Mouse (Mus musculus) midbrain, embryonic 15.5 days (tissue): ENCODE data around the gene Yod1. TPM values are rescaled to one million over a fixed set of nuclear protein-coding genes. Genes with fewer than 3 reads are reported as not detected.

Experiments
- ATAC-seq: fragments of 200-750 bp; cut with Nextera tagmentation; replicated peaks from 2 replicates; pipeline ENCODE4 v1.8.0; 2017; ENCODE audit warnings: moderate TSS enrichment
- H3K27ac ChIP-seq: fragments of 300-500 bp; sonication (generic); 2 replicates; pipeline ENCODE4 v1.5.1; 2015; ENCODE audit warnings: mild to moderate bottlenecking, inconsistent platforms
- H3K27me3 ChIP-seq: fragments of 300-500 bp; sonication (generic); replicated peaks from 2 replicates; pipeline ENCODE4 v1.6.1; 2015; ENCODE audit warnings: inconsistent platforms
- H3K36me3 ChIP-seq: fragments of 300-500 bp; sonication (generic); replicated peaks from 2 replicates; pipeline ENCODE4 v1.6.1; 2015; ENCODE audit warnings: inconsistent platforms
- H3K4me1 ChIP-seq: fragments of 300-500 bp; sonication (generic); 2 replicates; pipeline ENCODE4 v1.6.1; 2015; ENCODE audit warnings: inconsistent platforms
- H3K4me2 ChIP-seq: fragments of 300-500 bp; sonication (generic); 2 replicates; pipeline ENCODE4 v1.6.1; 2015; ENCODE audit warnings: inconsistent platforms, mild to moderate bottlenecking, moderate library complexity
- H3K4me3 ChIP-seq: fragments of 300-500 bp; sonication (generic); 2 replicates; pipeline ENCODE4 v1.5.1; 2015; ENCODE audit warnings: mild to moderate bottlenecking, inconsistent platforms
- H3K9ac ChIP-seq: fragments of 300-500 bp; sonication (generic); 2 replicates; pipeline ENCODE4 v1.6.1; 2015; ENCODE audit warnings: mild to moderate bottlenecking, inconsistent platforms
- H3K9me3 ChIP-seq: fragments of 300-500 bp; sonication (generic); 2 replicates; pipeline ENCODE4 v1.6.1; 2016; ENCODE audit warnings: inconsistent platforms
- WGBS: fragments of 180-500 bp; shearing (Covaris S2); methylation state at CpG from one replicate; pipeline ENCODE4 v1.1.7; 2015; ENCODE audit warnings: mixed read lengths; 5-methylcytosine and 5-hydroxymethylcytosine counted together
- polyA plus RNA-seq: library from polyadenylated mRNA; unstranded; fragments of >200 nt; fragmentation: Nextera tagmentation; extraction: Ambion mirVana; gene quantifications from 2 replicates; pipeline ENCODE4 v1.2.1, GENCODE M21; 2015

Gene Yod1
- polyA plus RNA-seq, 1 experiment from 2014 or later, result 17.6 TPM

- no peaks in the 10 kb centered on the region for H3K27me3 ChIP-seq
- H3K4me3 ChIP-seq, result peak within 1 kb of the TSS; percentile 59
- H3K4me1 ChIP-seq, result peaks cover 26% of the 10 kb centered on the region
- H3K4me2 ChIP-seq, result peak within 1 kb of the TSS; percentile 92
- under 1% methylated on average over 38 of the region's 38 CpGs for WGBS
- H3K27ac ChIP-seq, result peak within 1 kb of the TSS; percentile 88
- ATAC-seq, result peak; percentile 96
- H3K9me3 ChIP-seq, result no peaks in the 10 kb centered on the region
- H3K36me3 ChIP-seq, result 0 out of 2 replicates have a peak, but pooled peaks cover 2% of the 10 kb centered on the region
- peak within 1 kb of the TSS; percentile 96 for H3K9ac ChIP-seq
These were observed 1.4 kb upstream of the Yod1 start, which contains the start of gene Gm29427 for GRCm38 (mm10) chr1:130715561-130716217. TSS of gene Gm29427 (minus strand) at chr1:130715799.

- ATAC-seq, result peak; percentile 40
- Histone ChIP-seq H3K4me1 (peaks cover 26% of the 10 kb centered on the region), H3K27me3 (no peaks in the 10 kb centered on the region), H3K9ac (peak overlapping the region; percentile 96), H3K9me3 (no peaks in the 10 kb centered on the region), H3K4me2 (peak overlapping the region; percentile 92), H3K27ac (peak overlapping the region; percentile 88), H3K4me3 (peak overlapping the region; percentile 59), H3K36me3 (0 out of 2 replicates have a peak, but pooled peaks cover 2% of the 10 kb centered on the region)
- 0% methylated on average over 3 of the region's 3 CpGs for WGBS
These were observed 962 bp upstream of the Yod1 start for GRCm38 (mm10) chr1:130716218-130716512.

GRCm38 (mm10) chr1:130716513-130717290 lies 425 bp upstream of the Yod1 start:
- Histone ChIP-seq H3K4me1 (peaks cover 26% of the 10 kb centered on the region), H3K27ac (peak overlapping the region; percentile 88), H3K4me3 (peak overlapping the region; percentile 59), H3K36me3 (0 out of 2 replicates have a peak, but pooled peaks cover 2% of the 10 kb centered on the region), H3K9me3 (no peaks in the 10 kb centered on the region), H3K27me3 (no peaks in the 10 kb centered on the region), H3K4me2 (peak overlapping the region; percentile 92), H3K9ac (peak overlapping the region; percentile 96)
- ATAC-seq, result peak; percentile 3
- under 1% methylated on average over 42 of the region's 42 CpGs for WGBS

DNA sequence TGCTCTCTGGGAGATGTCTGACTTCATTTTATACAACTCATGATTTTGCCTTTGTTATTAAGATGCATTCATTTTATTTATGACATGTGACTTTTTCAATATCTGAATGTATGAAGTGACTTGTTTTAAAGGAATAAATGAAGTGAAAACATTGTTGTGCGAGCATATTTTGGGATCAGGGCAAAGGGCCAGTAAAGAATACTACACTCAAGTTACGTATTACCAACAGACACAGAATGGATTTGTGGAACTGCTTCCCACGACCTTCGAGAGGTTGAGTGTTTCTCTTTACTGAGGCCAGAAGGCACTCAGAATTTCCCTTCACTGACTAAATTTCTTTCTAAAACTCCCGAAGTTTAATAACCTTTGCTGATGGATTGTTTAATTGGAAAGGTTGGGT lies 7.1 kb downstream of the Yod1 start:
- H3K4me3 ChIP-seq, result no peak overlapping the region
- H3K27me3 ChIP-seq, result no peaks in the 10 kb centered on the region
- ATAC-seq, result no peak
- 93% methylated on average over 5 of the region's 5 CpGs for WGBS
- peaks cover 4% of the 10 kb centered on the region for H3K4me1 ChIP-seq
- no peak overlapping the region for H3K4me2 ChIP-seq
- no peak overlapping the region for H3K9ac ChIP-seq
- no peak overlapping the region for H3K27ac ChIP-seq
- H3K9me3 ChIP-seq, result no peaks in the 10 kb centered on the region
- no peaks in the 10 kb centered on the region for H3K36me3 ChIP-seq

- Histone ChIP-seq H3K27ac (no peak overlapping the region), H3K9me3 (no peaks in the 10 kb centered on the region), H3K4me3 (no peak overlapping the region), H3K9ac (no peak overlapping the region), H3K36me3 (no peaks in the 10 kb centered on the region), H3K27me3 (no peaks in the 10 kb centered on the region), H3K4me2 (no peak overlapping the region), H3K4me1 (no peaks in the 10 kb centered on the region)
- 56% methylated on average over 2 of the region's 2 CpGs for WGBS
- no peak for ATAC-seq
These were observed 9.3 kb downstream of the Yod1 start for GRCm38 (mm10) chr1:130726396-130726795.

- no peak for ATAC-seq
- Histone ChIP-seq H3K36me3 (no peaks in the 10 kb centered on the region), H3K9me3 (no peaks in the 10 kb centered on the region), H3K4me1 (no peaks in the 10 kb centered on the region), H3K4me2 (no peak overlapping the region), H3K27ac (no peak overlapping the region), H3K4me3 (no peak overlapping the region), H3K27me3 (no peaks in the 10 kb centered on the region), H3K9ac (no peak overlapping the region)
- 82% methylated on average over 1 of the region's 1 CpGs for WGBS
These were observed 10.9 kb downstream of the Yod1 start for GRCm38 (mm10) chr1:130728070-130728469.

DNA sequence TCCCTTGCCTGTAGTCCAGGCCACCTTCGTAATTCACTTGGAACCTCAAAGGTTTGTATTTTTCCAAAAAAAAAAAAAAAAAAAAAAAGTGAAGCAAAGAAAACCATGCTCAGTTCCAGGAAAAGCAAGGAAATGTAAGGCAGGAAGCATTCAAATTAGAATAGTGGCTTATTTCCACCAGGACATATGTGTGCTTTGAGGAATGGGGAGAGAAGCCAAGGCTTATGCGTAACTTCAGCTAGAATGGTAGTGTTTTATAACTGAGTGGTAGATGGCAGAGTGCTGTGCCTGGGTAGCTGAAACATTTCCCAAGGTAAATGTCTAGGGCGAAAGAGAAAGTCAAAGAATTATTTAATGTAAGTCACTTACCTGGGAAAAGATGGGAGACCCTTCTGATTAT lies 11.6 kb downstream of the Yod1 start:
- no peak overlapping the region for H3K9ac ChIP-seq
- H3K4me3 ChIP-seq, result no peak overlapping the region
- H3K27me3 ChIP-seq, result no peaks in the 10 kb centered on the region
- H3K27ac ChIP-seq, result no peak overlapping the region
- H3K36me3 ChIP-seq, result no peaks in the 10 kb centered on the region
- WGBS, result 93% methylated on average over 3 of the region's 3 CpGs
- no peak for ATAC-seq
- no peak overlapping the region for H3K4me2 ChIP-seq
- no peaks in the 10 kb centered on the region for H3K9me3 ChIP-seq
- H3K4me1 ChIP-seq, result no peaks in the 10 kb centered on the region

DNA sequence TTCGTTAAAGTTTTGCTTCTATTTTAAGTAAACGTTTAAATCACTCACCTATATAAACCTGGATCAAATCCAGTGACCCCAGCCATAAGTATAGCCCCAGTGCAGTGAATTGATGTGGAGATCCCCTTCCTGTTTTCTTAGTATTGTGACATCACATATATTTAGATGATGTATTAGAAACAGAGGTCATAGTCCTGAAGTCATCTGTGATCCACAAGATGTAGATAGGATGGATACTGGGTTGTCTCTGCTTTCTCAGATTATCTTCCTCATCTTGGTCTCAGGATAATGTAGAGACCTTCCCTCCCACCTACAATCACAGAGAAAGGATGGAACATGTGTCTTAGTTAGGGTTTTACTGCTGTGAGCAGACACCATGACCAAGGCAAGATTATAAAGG lies 12.0 kb downstream of the Yod1 start, which contains the start of gene Pfkfb2:
Pfkfb2 (minus strand) TSS at position 101 of the 400 bp plus-strand sequence.
- Histone ChIP-seq H3K27ac (no peak within 1 kb of the TSS), H3K9me3 (no peaks in the 10 kb centered on the region), H3K27me3 (no peaks in the 10 kb centered on the region), H3K4me2 (no peak within 1 kb of the TSS), H3K4me1 (no peaks in the 10 kb centered on the region), H3K36me3 (no peaks in the 10 kb centered on the region), H3K4me3 (no peak within 1 kb of the TSS), H3K9ac (no peak within 1 kb of the TSS)
- WGBS, result 84% methylated on average over 2 of the region's 2 CpGs
- ATAC-seq, result no peak

GRCm38 (mm10) chr1:130731741-130732337 lies 14.7 kb downstream of the Yod1 start, which contains the start of gene AA986860:
TSS of gene AA986860 (plus strand) at chr1:130731976.
- peak within 1 kb of the TSS; percentile 5; the same call in 1 of the 2 replicates for H3K4me2 ChIP-seq
- no peak within 1 kb of the TSS for H3K4me3 ChIP-seq
- WGBS, result 8% methylated on average over 10 of the region's 10 CpGs
- no peaks in the 10 kb centered on the region for H3K27me3 ChIP-seq
- H3K9me3 ChIP-seq, result no peaks in the 10 kb centered on the region
- no peak within 1 kb of the TSS for H3K27ac ChIP-seq
- no peak within 1 kb of the TSS for H3K9ac ChIP-seq
- H3K36me3 ChIP-seq, result no peaks in the 10 kb centered on the region
- ATAC-seq, result no peak
- H3K4me1 ChIP-seq, result no peaks in the 10 kb centered on the region

- no peak overlapping the region for H3K9ac ChIP-seq
- H3K27ac ChIP-seq, result no peak overlapping the region
- WGBS, result 93% methylated on average over 13 of the region's 13 CpGs
- no peaks in the 10 kb centered on the region for H3K36me3 ChIP-seq
- H3K4me1 ChIP-seq, result no peaks in the 10 kb centered on the region
- no peaks in the 10 kb centered on the region for H3K9me3 ChIP-seq
- ATAC-seq, result no peak
- H3K27me3 ChIP-seq, result no peaks in the 10 kb centered on the region
- no peak overlapping the region for H3K4me3 ChIP-seq
- H3K4me2 ChIP-seq, result no peak overlapping the region
These were observed 15.9 kb downstream of the Yod1 start for GRCm38 (mm10) chr1:130732706-130733658.

DNA sequence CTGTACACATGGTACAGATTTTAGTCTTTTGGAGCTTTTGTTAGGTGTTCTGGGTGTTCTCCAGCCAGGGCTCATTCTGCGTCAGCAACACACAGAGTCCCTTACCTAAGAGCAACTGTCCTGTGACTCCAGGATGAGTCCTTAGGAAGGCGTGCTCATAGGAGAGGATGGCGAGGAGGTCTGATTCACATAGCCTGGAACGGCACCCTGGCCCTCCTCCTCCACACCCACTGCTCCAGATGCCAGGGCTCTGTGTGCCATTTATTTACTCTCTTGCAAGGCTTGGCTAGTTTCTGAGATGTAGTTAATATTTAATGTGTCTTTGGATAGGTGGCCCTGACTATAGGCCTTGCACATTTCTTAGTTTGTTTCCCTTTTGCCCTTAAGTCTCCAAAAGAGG lies 16.5 kb downstream of the Yod1 start:
- H3K27me3 ChIP-seq, result no peaks in the 10 kb centered on the region
- H3K4me3 ChIP-seq, result no peak overlapping the region
- H3K9me3 ChIP-seq, result no peaks in the 10 kb centered on the region
- no peak for ATAC-seq
- WGBS, result 89% methylated on average over 4 of the region's 4 CpGs
- no peak overlapping the region for H3K4me2 ChIP-seq
- H3K27ac ChIP-seq, result no peak overlapping the region
- H3K36me3 ChIP-seq, result no peaks in the 10 kb centered on the region
- H3K9ac ChIP-seq, result no peak overlapping the region
- H3K4me1 ChIP-seq, result no peaks in the 10 kb centered on the region
